Mouse (Mus musculus) C2C12 (cell line): Measurements from ENCODE around the gene Med4. TPM values are rescaled to one million over a fixed set of nuclear protein-coding genes. Genes with fewer than 3 reads are reported as not detected.
"Not testable (repeated sequence)": the region's sequence is repeated elsewhere in the genome, so short reads cannot be mapped to it uniquely, and the experiment has no call there.

Experiments
- H3K27me3 ChIP-seq: one replicate; pipeline ENCODE4 v1.6.1; 2011; ENCODE audit not compliant: control insufficient read depth, insufficient read depth, insufficient read length
- H3K36me3 ChIP-seq: one replicate; pipeline ENCODE4 v1.6.1; 2011; ENCODE audit not compliant: control insufficient read depth, insufficient read depth
- H3K4me3 ChIP-seq: one replicate; pipeline ENCODE4 v1.5.1; 2011; ENCODE audit warnings: mild to moderate bottlenecking, control low read depth; ENCODE audit not compliant: poor library complexity, insufficient read depth, severe bottlenecking
- H3K79me2 ChIP-seq: one replicate; pipeline ENCODE4 v1.6.1; 2011; ENCODE audit not compliant: control insufficient read depth, insufficient read depth
- H3K79me3 ChIP-seq: one replicate; pipeline ENCODE4 v1.6.1; 2011; ENCODE audit warnings: low read depth, control low read depth
- H3ac ChIP-seq: one replicate; pipeline ENCODE3; 2011; ENCODE audit warnings: low read depth; ENCODE audit not compliant: control insufficient read depth, insufficient read length
- CEBPB ChIP-seq: IDR thresholded peaks from one replicate; pipeline ENCODE4 v1.6.1; 2011; ENCODE audit warnings: low read depth, mild to moderate bottlenecking, control low read depth, moderate library complexity
- CTCF ChIP-seq: IDR thresholded peaks from one replicate; pipeline ENCODE4 v1.5.1; 2011; ENCODE audit not compliant: control insufficient read depth, insufficient read depth, insufficient read length
- FOSL1 ChIP-seq: IDR thresholded peaks from one replicate; pipeline ENCODE4 v1.8.0; 2011; ENCODE audit warnings: mild to moderate bottlenecking, low read length; ENCODE audit not compliant: poor library complexity, insufficient read depth, severe bottlenecking
- MAX ChIP-seq: IDR thresholded peaks from one replicate; pipeline ENCODE4 v1.6.1; 2011; ENCODE audit warnings: mild to moderate bottlenecking, control low read depth
- MYOD1 ChIP-seq: IDR thresholded peaks from one replicate; pipeline ENCODE4 v1.6.1; 2011; ENCODE audit warnings: low read depth; ENCODE audit not compliant: control insufficient read depth, insufficient read length
- MYOG ChIP-seq: IDR thresholded peaks from one replicate; pipeline ENCODE4 v1.6.1; 2011; ENCODE audit not compliant: control insufficient read depth, insufficient read length; ENCODE audit errors: extremely low read depth
- USF1 ChIP-seq: IDR thresholded peaks from one replicate; pipeline ENCODE4 v1.6.1; 2011; ENCODE audit warnings: low read depth, mild to moderate bottlenecking, control low read depth, moderate library complexity
- polyA plus RNA-seq: library from polyadenylated mRNA; unstranded; fragments of >200 nt; fragmentation: generic; extraction: Trizol; gene quantifications from one replicate; pipeline ENCODE4 v1.2.1, GENCODE M21; 2012; ENCODE audit warnings: missing spikeins

The Med4 gene
- polyA plus RNA-seq, 1 experiment: 31.6 TPM

DNA sequence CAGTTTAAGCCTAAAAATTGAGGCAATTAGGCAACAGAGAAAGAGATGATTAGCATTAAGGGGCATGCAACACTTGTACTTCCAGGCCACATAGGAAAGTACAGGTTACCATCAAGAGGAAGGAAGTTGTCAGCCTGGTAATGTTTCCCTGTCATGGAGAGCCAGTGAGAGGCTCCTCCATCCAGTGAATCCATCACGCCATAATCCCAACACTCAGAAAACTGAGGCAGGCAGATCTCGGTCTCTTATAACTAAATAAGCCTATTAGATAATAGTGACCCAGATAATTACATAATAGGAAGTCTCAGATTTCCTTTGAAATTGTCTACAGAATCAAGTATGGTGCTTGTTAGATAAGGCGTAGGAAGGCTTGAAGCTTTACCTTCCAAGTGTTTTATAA lies 14.3 kb downstream of the Med4 start:
- no peaks in the 10 kb centered on the region for H3K27me3 ChIP-seq
- no peak for TF ChIP-seq FOSL1
- no peak for TF ChIP-seq MYOG
- no peak for TF ChIP-seq USF1
- no peak for TF ChIP-seq MYOD1
- TF ChIP-seq CTCF: no peak
- no peak for TF ChIP-seq MAX
- TF ChIP-seq CEBPB: no peak
- H3K79me2 ChIP-seq: no peaks in the 10 kb centered on the region
- H3K36me3 ChIP-seq: no peaks in the 10 kb centered on the region
- no peak overlapping the region for H3ac ChIP-seq
- no peaks in the 10 kb centered on the region for H3K79me3 ChIP-seq
- no peak overlapping the region for H3K4me3 ChIP-seq

GRCm38 (mm10) chr14:73524766-73525448 lies 15.1 kb downstream of the Med4 start, which contains the start of gene Sucla2:
Gene Sucla2 (plus strand): TSS chr14:73525319.
- Histone ChIP-seq H3K27me3 (no peaks in the 10 kb centered on the region), H3K79me3 (no peaks in the 10 kb centered on the region), H3K79me2 (no peaks in the 10 kb centered on the region), H3K4me3 (peak within 1 kb of the TSS; percentile 23), H3K36me3 (no peaks in the 10 kb centered on the region), H3ac (peak within 1 kb of the TSS; percentile 19)
- TF ChIP-seq CEBPB: no peak
- peak; percentile 98 for TF ChIP-seq CTCF
- TF ChIP-seq USF1: no peak

- H3K79me3 ChIP-seq, H3K79me2 ChIP-seq, H3K4me3 ChIP-seq, H3K36me3 ChIP-seq, H3ac ChIP-seq, H3K27me3 ChIP-seq: not testable (repeated sequence)
These were observed 18.8 kb downstream of the Med4 start for GRCm38 (mm10) chr14:73528661-73529060.

- TF ChIP-seq CTCF: no peak
- no peak for TF ChIP-seq MAX
- TF ChIP-seq FOSL1: no peak
- TF ChIP-seq USF1: no peak
- no peak for TF ChIP-seq CEBPB
- no peak for TF ChIP-seq MYOD1
- TF ChIP-seq MYOG: no peak
- Histone ChIP-seq H3K27me3 (peaks cover 13% of the 10 kb centered on the region), H3K4me3 (no peak overlapping the region), H3ac (no peak overlapping the region), H3K79me3 (no peaks in the 10 kb centered on the region), H3K79me2 (no peaks in the 10 kb centered on the region), H3K36me3 (no peaks in the 10 kb centered on the region)
These were observed 24.1 kb downstream of the Med4 start for GRCm38 (mm10) chr14:73533755-73534465.

DNA sequence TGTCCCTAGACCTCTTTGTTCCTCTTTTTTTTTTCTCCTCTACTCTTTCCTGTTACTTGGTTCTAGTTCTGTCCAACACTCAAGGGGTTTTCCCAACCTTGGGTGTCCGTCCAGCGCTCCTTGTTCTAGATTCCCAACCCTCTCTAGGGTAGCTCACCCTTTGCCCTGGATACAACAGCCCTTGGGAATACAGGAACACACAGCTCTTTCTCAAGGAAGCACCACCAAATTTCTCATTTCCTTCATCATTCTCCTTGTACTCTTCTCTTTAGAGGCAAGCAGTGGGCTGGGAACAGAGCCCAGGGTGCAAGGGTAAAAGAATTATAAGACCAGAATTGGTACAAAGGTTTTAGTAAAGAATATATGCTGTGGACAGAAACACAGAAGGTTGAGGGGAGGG lies 25.8 kb downstream of the Med4 start:
- Histone ChIP-seq H3K4me3 (no peak overlapping the region), H3K79me3 (no peaks in the 10 kb centered on the region), H3K27me3 (peaks cover 13% of the 10 kb centered on the region), H3ac (no peak overlapping the region), H3K79me2 (no peaks in the 10 kb centered on the region), H3K36me3 (no peaks in the 10 kb centered on the region)
- TF ChIP-seq USF1: no peak
- no peak for TF ChIP-seq CTCF
- no peak for TF ChIP-seq MAX
- TF ChIP-seq FOSL1: no peak
- TF ChIP-seq CEBPB: no peak
- no peak for TF ChIP-seq MYOD1
- TF ChIP-seq MYOG: no peak

DNA sequence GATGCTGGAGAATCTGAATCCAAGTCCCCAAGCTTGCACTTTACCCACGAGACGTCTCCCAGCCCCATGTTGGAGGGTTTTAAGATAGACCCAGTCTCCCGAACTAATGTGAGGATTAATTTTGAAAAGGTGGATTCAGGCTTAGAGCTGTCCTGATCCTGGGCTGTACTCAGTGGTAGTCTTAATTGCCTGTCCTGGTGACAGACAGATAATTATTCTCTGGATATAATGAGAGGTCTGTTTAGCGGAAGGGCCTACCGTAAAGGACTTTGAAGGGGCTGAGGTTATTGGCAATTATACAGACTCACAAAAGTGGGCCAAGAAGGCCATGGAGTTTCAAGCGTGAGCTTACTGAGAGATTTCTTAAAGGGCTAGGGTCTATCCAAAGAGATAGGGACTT lies 34.0 kb downstream of the Med4 start:
- Histone ChIP-seq H3K79me3 (no peaks in the 10 kb centered on the region), H3K27me3 (peaks cover 7% of the 10 kb centered on the region), H3K4me3 (no peak overlapping the region), H3K36me3 (no peaks in the 10 kb centered on the region), H3ac (no peak overlapping the region), H3K79me2 (no peaks in the 10 kb centered on the region)
- no peak for TF ChIP-seq FOSL1
- no peak for TF ChIP-seq CTCF
- TF ChIP-seq MYOD1: no peak
- no peak for TF ChIP-seq MAX
